Mouse (Mus musculus) sigmoid colon, adult 10 weeks (tissue): ENCODE measurements around the gene Gnl2. TPM values are rescaled to one million over a fixed set of nuclear protein-coding genes. Genes with fewer than 3 reads are reported as not detected.

ENCODE experiments used
- polyA plus RNA-seq: library from polyadenylated mRNA; stranded (reverse); fragments of 350-450 nt; fragmentation: Illumina TruSeq; extraction: RNeasy Lipid Tissue Mini Kit (QIAGEN cat#74804); gene quantifications from one replicate; pipeline ENCODE4 v1.2.3, GENCODE M21; 2014; ENCODE audit warnings: low read depth, low replicate concordance

The Gnl2 gene
- 51.8 TPM for polyA plus RNA-seq

GRCm38 (mm10) chr4:125015806-125016635 is at the start of gene Gnl2:
TSS of gene Gnl2 (plus strand) at chr4:125016585.

GRCm38 (mm10) chr4:124985671-124986602 is 30.4 kb upstream of the Gnl2 start, which contains the start of gene Rspo1:
TSS of gene Rspo1 (plus strand) at chr4:124986430.

GRCm38 (mm10) chr4:125065517-125066307 is 49.3 kb downstream of the Gnl2 start, which contains the start of gene Dnali1:
TSS of gene Dnali1 (minus strand) at chr4:125065703.

GRCm38 (mm10) chr4:125066490-125067370 is 50.3 kb downstream of the Gnl2 start, which contains the start of gene Snip1:
TSS of gene Snip1 (plus strand) at chr4:125066672.

GRCm38 (mm10) chr4:125084403-125085345 is 68.3 kb downstream of the Gnl2 start, which contains the start of gene Meaf6:
TSS of gene Meaf6 (plus strand) at chr4:125085134.

Other genes with a start within 250 kb of the Gnl2 start
- 15.1 TPM for gene Mtf1, start 214.5 kb upstream of the Gnl2 start, polyA plus RNA-seq
- 21.5 TPM for gene Yrdc, start 165.9 kb upstream of the Gnl2 start, polyA plus RNA-seq
- gene 1110065P20Rik, start 165.4 kb upstream of the Gnl2 start, polyA plus RNA-seq = 1.2 TPM
- gene Maneal, start 154.4 kb upstream of the Gnl2 start, polyA plus RNA-seq = 0.25 TPM
- gene Epha10, start 135.7 kb upstream of the Gnl2 start, polyA plus RNA-seq = not detected
- gene 9930104L06Rik, start 79.5 kb upstream of the Gnl2 start, polyA plus RNA-seq = 7.7 TPM
- 26.0 TPM for gene Cdca8, start 77.3 kb upstream of the Gnl2 start, polyA plus RNA-seq
- gene Rspo1, start 30.2 kb upstream of the Gnl2 start, polyA plus RNA-seq = 0.22 TPM
- gene Dnali1, start 49.1 kb downstream of the Gnl2 start, polyA plus RNA-seq = not detected
- gene Snip1, start 50.1 kb downstream of the Gnl2 start, polyA plus RNA-seq = 14.0 TPM
- gene Meaf6, start 68.5 kb downstream of the Gnl2 start, polyA plus RNA-seq = 36.0 TPM
- 0.41 TPM for gene Zc3h12a, start 111.3 kb downstream of the Gnl2 start, polyA plus RNA-seq